ENCODE assay signal across 10 mouse cellular contexts in genomic region chr11:58126397-58127160, GRCm38 (mm10). TPM values are rescaled to one million over a fixed set of nuclear protein-coding genes. Genes with fewer than 3 reads are reported as not detected.
DNase-seq lines count a peak whose midpoint lies in the region; ATAC-seq lines count a peak whose summit lies in the region.
"Had no signal": no experiment of that assay in that cellular context is flagged by ENCODE, and none has a peak within 500 bp of the region (broad histone marks: within the 10 kb centered on the region; RNA-seq: fewer than 3 reads in every experiment).

No protein-coding gene starts in this region.

- H3K4me3 ChIP-seq in embryonic facial prominence, embryonic 14.5 days (ENCODE audit: low read depth, low read length): no peak overlapping the region
- no peak overlapping the region for H3K4me3 ChIP-seq in embryonic facial prominence, embryonic 10.5 days
- no peak overlapping the region for H3K4me3 ChIP-seq in heart, embryonic 11.5 days (ENCODE audit: low read depth, low read length)

- peaks cover 85% of the 10 kb centered on the region for H3K36me3 ChIP-seq in embryonic facial prominence, embryonic 14.5 days (ENCODE audit: control insufficient read depth, insufficient read depth, low read length)
- peaks cover 98% of the 10 kb centered on the region for H3K36me3 ChIP-seq in embryonic facial prominence, embryonic 10.5 days (replicated peaks)
- peaks cover 20% of the 10 kb centered on the region for H3K36me3 ChIP-seq in heart, embryonic 11.5 days (ENCODE audit: control insufficient read depth, insufficient read depth, low read length)

- WGBS in embryonic facial prominence, embryonic 14.5 days: 64% methylated on average over 7 of the region's 7 CpGs
- 89% methylated on average over 7 of the region's 7 CpGs for WGBS in embryonic facial prominence, embryonic 10.5 days
- WGBS in heart, embryonic 11.5 days (ENCODE audit: insufficient replicate concordance): 66% methylated on average over 7 of the region's 7 CpGs

- H3K9ac ChIP-seq in embryonic facial prominence, embryonic 14.5 days (ENCODE audit: low read depth, low read length): no peak overlapping the region
- H3K9ac ChIP-seq in heart, embryonic 11.5 days (ENCODE audit: low read depth, low read length): 0 out of 2 replicates have a peak overlapping the region, but pooled peaks have one; percentile 16

- no peak overlapping the region for H3K27ac ChIP-seq in embryonic facial prominence, embryonic 14.5 days (replicated peaks; ENCODE audit: low read depth, low read length)
- H3K27ac ChIP-seq in embryonic facial prominence, embryonic 10.5 days (replicated peaks): no peak overlapping the region
- peak overlapping the region; percentile 71 for H3K27ac ChIP-seq in heart, embryonic 11.5 days (ENCODE audit: low read depth, low read length)

- ATAC-seq in embryonic facial prominence, embryonic 14.5 days (ENCODE audit: low read depth): no peak
- no peak for ATAC-seq in heart, embryonic 11.5 days (replicated peaks; ENCODE audit: insufficient number of reproducible peaks, low FRiP score, low TSS enrichment)

- no peaks in the 10 kb centered on the region for H3K4me1 ChIP-seq in embryonic facial prominence, embryonic 14.5 days (ENCODE audit: control insufficient read depth, insufficient read depth, low read length)
- no peaks in the 10 kb centered on the region for H3K4me1 ChIP-seq in embryonic facial prominence, embryonic 10.5 days
- H3K4me1 ChIP-seq in heart, embryonic 11.5 days (ENCODE audit: control insufficient read depth, insufficient read depth, low read length): 0 out of 2 replicates have a peak, but pooled peaks cover 7% of the 10 kb centered on the region

- peak; percentile 55 for DNase-seq in embryonic facial prominence, embryonic 14.5 days (ENCODE audit: low spot score)
- no peak for DNase-seq in embryonic facial prominence, embryonic 10.5 days (ENCODE audit: low spot score)
- peak; percentile 13 for DNase-seq in 3134 (ENCODE audit: extremely low read depth, insufficient read length, low spot score)
- DNase-seq in cerebellum, adult 11-12 months: peak; percentile 81
- DNase-seq in kidney, postnatal 36 days: peak; percentile 86 to 90
- DNase-seq in ovary, postnatal 14 days (ENCODE audit: low spot score): peak; percentile 52
- no peak for DNase-seq in frontal cortex, postnatal 14 days (ENCODE audit: low spot score in 2 of 2)

- no peaks in the 10 kb centered on the region for H3K9me3 ChIP-seq in embryonic facial prominence, embryonic 14.5 days (ENCODE audit: control insufficient read depth, low read length)
- H3K9me3 ChIP-seq in embryonic facial prominence, embryonic 10.5 days: no peaks in the 10 kb centered on the region
- H3K9me3 ChIP-seq in heart, embryonic 11.5 days (replicated peaks; ENCODE audit: control insufficient read depth, low read length): no peaks in the 10 kb centered on the region

- H3K27me3 ChIP-seq in embryonic facial prominence, embryonic 14.5 days (replicated peaks; ENCODE audit: control insufficient read depth, insufficient read depth, low read length): no peaks in the 10 kb centered on the region
- no peaks in the 10 kb centered on the region for H3K27me3 ChIP-seq in embryonic facial prominence, embryonic 10.5 days (replicated peaks; ENCODE audit: low read depth, poor library complexity, severe bottlenecking)
- H3K27me3 ChIP-seq in heart, embryonic 11.5 days (ENCODE audit: control insufficient read depth, insufficient read depth, low read length): no peaks in the 10 kb centered on the region

- no peak overlapping the region for H3K4me2 ChIP-seq in embryonic facial prominence, embryonic 14.5 days (ENCODE audit: low read depth, low read length)
- no peak overlapping the region for H3K4me2 ChIP-seq in heart, embryonic 11.5 days

RNA-seq across cellular contexts. Expression of gene Cnot8, which starts 22.6 kb away (rescaled TPM):
- 85.8 and 94.9 TPM in 2 replicates for polyA plus RNA-seq in embryonic facial prominence, embryonic 14.5 days (2014; fragmentation: Nextera tagmentation; extraction: Ambion mirVana)
- polyA plus RNA-seq in embryonic facial prominence, embryonic 10.5 days (2016; fragmentation: Nextera tagmentation; extraction: Ambion mirVana): 105 and 107 TPM in 2 replicates
- polyA plus RNA-seq in heart, embryonic 11.5 days (2014; fragmentation: Nextera tagmentation; extraction: Ambion mirVana): 67.0 and 83.1 TPM in 2 replicates

RNA-seq across cellular contexts. Expression of gene Gm12248, which starts 33.6 kb away (rescaled TPM):
- polyA plus RNA-seq in embryonic facial prominence, embryonic 14.5 days (2014; fragmentation: Nextera tagmentation; extraction: Ambion mirVana): not detected in 2 replicates
- not detected in 2 replicates for polyA plus RNA-seq in embryonic facial prominence, embryonic 10.5 days (2016; fragmentation: Nextera tagmentation; extraction: Ambion mirVana)
- polyA plus RNA-seq in heart, embryonic 11.5 days (2014; fragmentation: Nextera tagmentation; extraction: Ambion mirVana): not detected in 2 replicates
- polyA plus RNA-seq: limb, embryonic 11.5 days; stomach, embryonic 14.5 days had no signal

RNA-seq across cellular contexts. Expression of gene Gemin5, which starts 41.8 kb away (rescaled TPM):
- polyA plus RNA-seq in embryonic facial prominence, embryonic 14.5 days (2014; fragmentation: Nextera tagmentation; extraction: Ambion mirVana): 18.3 and 19.6 TPM in 2 replicates
- 39.6 and 40.5 TPM in 2 replicates for polyA plus RNA-seq in embryonic facial prominence, embryonic 10.5 days (2016; fragmentation: Nextera tagmentation; extraction: Ambion mirVana)
- 15.3 TPM in 2 replicates for polyA plus RNA-seq in heart, embryonic 11.5 days (2014; fragmentation: Nextera tagmentation; extraction: Ambion mirVana)

RNA-seq across cellular contexts. Expression of gene Mrpl22, which starts 44.9 kb away (rescaled TPM):
- 112 and 113 TPM in 2 replicates for polyA plus RNA-seq in embryonic facial prominence, embryonic 14.5 days (2014; fragmentation: Nextera tagmentation; extraction: Ambion mirVana)
- polyA plus RNA-seq in embryonic facial prominence, embryonic 10.5 days (2016; fragmentation: Nextera tagmentation; extraction: Ambion mirVana): 143 and 146 TPM in 2 replicates
- polyA plus RNA-seq in heart, embryonic 11.5 days (2014; fragmentation: Nextera tagmentation; extraction: Ambion mirVana): 106 and 109 TPM in 2 replicates

Comparison
In these comparisons a context has a peak if more than half of its experiments do, and no peak if none do; other contexts are left out.
1. DNase-seq: peak in embryonic facial prominence, embryonic 14.5 days (single experiment), 3134 (single experiment), cerebellum, adult 11-12 months (single experiment), kidney, postnatal 36 days (2 of 2) and ovary, postnatal 14 days (single experiment); none in embryonic facial prominence, embryonic 10.5 days (single experiment) and frontal cortex, postnatal 14 days (0 of 2).